Mouse (Mus musculus): ENCODE results near the gene Apba2.

The Apba2 gene

GRCm38 (mm10) chr7:64588636-64589389 lies 87.3 kb downstream of the Apba2 start:
- no peak for DNase-seq

DNA sequence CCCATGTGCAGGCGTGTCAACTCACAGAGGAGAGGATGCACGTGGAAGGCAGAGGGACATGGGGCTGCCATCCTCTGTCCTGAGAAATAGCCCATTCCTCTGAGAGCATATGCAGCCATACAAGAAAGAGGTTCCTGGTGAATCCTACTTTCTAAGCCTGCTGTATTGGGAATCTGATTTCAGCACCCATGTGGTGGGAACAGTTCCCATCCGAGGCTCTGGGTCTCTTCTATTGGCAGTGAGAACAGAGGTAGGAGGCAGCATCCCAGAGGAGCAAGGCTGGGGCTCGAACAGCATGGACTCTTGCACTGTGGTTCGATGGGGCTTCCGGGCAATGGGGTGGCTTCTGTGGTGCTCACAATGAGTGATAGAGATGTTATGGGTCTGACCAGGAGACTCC lies 93.8 kb downstream of the Apba2 start:
- DNase-seq: no peak

DNA sequence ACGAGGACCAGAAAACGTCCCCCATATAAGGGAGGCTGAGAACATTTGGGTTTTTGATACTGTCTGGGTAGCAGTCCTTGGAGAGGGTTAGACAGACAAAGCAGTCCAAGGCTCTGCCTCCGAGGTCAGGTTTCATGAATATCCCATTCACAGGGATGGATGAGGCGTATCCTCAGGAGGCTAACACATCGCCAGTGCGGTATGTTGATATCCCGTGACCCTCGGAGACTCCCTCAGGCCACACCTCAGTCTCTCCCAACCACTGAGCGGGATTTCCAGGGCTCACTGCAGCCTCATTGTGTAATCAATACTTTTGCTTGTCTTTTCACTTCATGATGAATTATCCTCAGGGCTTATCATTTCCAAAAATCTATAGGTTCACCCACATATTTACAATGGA lies 95.1 kb downstream of the Apba2 start:
- DNase-seq: no peak

GRCm38 (mm10) chr7:64609866-64610265 lies 108.4 kb downstream of the Apba2 start:
- no peak for DNase-seq

DNA sequence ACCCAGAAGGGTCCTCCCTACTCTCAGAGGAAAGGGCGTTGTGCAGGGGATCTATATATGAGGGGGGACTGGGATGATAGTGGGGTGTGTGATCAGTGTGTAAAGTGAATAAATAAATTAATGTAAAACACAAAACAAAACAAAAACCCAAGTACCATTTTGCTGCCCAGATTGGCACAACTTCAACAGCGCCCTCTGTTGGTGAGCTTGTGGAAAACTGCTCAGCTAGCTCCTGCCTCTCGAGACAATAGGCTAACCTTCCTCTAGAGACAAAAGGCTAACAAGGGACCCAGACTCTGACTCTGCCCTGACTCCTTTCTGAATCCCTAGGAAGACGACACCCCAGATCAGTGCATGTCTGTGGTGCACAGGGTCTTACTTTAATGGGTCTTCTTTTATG lies 109.4 kb downstream of the Apba2 start:
- DNase-seq: no peak

GRCm38 (mm10) chr7:64619261-64619660 lies 117.8 kb downstream of the Apba2 start:
- no peak for DNase-seq

- DNase-seq: no peak
These were observed 125.0 kb downstream of the Apba2 start for GRCm38 (mm10) chr7:64626494-64626893.

GRCm38 (mm10) chr7:64627972-64628655 lies 126.6 kb downstream of the Apba2 start:
- DNase-seq: no peak

DNA sequence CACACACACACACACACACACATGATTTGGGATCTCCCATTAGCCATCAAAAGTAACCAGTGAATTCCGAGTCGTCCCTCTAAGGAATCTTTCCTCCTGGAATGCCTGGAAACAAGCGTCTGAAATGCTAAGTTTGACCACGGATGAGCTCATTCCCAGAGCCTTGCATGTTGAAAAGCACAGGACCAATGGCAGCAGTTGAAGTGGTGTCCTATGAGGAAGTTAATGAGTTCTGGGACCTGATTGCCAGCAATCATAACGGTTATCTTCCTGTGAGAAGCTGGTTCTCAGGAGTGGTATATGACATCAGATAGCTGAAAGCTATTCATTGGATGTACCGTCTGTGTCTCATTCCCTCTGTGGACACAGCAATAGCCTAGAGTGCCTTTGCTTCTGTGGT lies 129.2 kb downstream of the Apba2 start:
- DNase-seq: no peak

DNA sequence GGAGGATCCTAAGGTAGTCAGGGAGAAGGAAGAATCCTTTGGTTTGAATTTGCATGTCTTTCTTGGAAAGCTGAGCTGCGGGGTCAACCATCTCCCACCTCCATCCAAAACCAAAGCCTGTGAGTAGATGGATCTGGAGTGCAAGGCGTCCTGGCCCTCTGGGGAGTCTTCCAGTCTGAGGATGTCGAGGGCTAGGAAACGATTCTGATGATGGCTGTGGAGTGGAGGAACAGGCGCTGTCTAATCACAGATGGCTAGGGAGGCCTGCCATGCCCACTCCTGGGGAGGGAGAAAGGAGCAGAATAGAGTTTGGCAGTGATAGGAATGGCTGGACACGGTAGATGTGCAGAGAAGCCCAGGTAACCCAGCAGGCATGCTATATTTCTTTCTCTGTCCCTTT lies 129.6 kb downstream of the Apba2 start:
- DNase-seq: no peak

DNA sequence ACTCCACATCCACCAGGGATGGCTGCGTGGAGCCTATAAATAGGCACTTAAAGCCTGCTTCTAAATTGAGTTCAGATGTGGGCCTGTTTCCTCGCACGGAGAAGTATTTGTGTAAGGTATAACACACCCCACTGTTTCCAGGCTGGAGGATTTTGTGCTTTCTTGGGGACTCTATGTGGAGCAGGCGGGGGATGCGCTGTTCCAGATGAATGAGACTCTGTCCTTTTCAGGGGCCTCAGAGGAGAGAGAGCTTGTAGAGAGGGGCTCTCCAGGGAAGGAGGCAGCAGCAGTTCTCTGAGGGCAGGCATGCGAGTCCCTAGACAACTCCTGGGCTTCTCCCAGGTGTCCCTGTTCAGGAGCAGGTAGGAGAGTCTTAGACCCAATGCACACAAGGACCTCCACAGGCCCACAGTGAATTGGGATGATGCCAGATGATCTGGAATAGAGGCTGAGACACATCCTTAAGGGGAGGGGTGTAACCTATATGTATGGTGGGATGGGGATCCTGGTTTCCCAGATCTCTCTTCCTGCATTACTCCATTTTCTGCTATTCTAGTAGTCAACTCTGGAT lies 130.4 kb downstream of the Apba2 start:
- DNase-seq: no peak

- DNase-seq: no peak
These were observed 131.7 kb downstream of the Apba2 start for GRCm38 (mm10) chr7:64633182-64633581.

DNA sequence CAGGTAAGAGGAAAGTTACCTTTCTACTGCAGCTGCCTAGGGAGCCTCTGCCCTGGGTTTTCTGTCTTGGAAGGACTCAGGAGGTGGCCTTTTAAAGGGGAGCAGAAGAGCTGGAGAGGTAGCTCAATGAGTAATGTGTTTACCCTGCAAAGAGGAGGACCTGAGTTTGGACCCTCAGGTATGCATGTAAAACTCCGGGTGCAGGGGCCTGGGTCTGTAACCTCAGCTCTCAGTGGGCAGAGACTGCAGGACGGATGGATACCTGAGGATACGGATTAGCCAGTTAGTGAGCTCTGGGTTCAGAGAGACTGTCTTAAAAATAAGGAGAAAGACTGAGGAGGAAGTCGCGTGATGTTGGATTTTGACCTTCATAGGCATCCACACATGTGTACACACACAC lies 132.4 kb downstream of the Apba2 start:
- no peak for DNase-seq

DNA sequence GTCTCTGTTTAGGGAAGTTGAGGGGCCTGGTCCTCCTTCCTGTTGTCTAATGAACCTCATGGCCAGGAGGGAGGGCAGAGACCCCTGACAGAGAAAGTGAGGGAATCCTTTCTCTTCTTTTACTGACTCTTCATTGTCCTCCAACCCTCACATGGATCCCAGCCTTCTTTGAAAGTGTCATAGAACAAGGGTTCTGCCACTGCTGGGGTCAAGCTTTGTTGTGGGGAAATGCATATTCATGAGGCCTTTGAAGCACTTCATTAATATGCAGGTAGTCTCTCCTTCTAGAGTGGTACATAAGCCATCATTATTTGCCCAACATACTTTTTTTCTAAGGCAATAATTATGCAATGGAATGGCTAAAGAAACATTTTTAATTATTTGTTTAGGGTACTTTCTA lies 133.0 kb downstream of the Apba2 start:
- DNase-seq: no peak

GRCm38 (mm10) chr7:64638922-64639321 lies 137.4 kb downstream of the Apba2 start:
- DNase-seq: no peak

DNA sequence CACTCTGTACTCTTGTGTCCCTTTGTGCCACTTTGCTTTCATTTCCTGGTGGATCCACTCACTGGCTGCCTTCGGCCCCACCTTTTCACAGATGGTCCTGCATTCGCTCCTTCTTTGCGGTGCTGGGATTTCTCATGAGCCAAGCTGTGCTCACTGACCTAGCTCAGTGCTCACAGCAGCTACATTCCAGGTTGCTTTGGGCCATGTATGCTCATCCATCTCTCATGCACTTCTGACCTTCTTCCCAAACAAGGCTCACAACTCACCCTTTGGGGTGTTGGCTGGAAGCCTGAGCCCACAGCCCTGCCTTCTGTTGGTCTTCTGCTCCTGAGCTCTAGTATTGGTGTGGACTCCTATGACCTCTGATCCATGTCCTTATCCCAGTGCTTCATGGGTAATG lies 139.1 kb downstream of the Apba2 start:
- no peak for DNase-seq

DNA sequence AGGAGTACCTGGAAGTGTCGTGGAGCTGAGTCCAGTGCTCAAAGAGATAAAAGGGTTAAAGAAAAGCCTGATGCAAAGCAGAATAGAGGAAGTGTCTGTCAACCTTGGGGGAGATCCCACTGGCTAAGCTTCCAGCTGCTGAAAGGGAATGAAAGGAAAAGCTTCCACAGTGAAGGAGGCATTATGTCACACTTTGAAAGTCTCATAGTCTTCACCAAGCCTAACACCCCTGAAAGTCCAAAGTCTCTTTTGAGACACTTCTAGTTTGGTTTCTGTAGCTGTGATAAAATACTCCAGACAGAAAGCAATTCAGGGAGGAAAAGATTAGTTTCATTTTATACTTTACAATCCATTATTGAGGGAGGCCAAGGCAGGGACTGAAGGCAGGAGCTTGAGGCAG lies 141.4 kb downstream of the Apba2 start:
- DNase-seq: no peak

- DNase-seq: no peak
These were observed 144.0 kb downstream of the Apba2 start for GRCm38 (mm10) chr7:64645458-64645857.

GRCm38 (mm10) chr7:64646046-64646445 lies 144.5 kb downstream of the Apba2 start:
- DNase-seq: no peak

GRCm38 (mm10) chr7:64648947-64649607 lies 147.6 kb downstream of the Apba2 start:
- DNase-seq: peak; percentile 3

GRCm38 (mm10) chr7:64651963-64652362 lies 150.5 kb downstream of the Apba2 start:
- no peak for DNase-seq

DNA sequence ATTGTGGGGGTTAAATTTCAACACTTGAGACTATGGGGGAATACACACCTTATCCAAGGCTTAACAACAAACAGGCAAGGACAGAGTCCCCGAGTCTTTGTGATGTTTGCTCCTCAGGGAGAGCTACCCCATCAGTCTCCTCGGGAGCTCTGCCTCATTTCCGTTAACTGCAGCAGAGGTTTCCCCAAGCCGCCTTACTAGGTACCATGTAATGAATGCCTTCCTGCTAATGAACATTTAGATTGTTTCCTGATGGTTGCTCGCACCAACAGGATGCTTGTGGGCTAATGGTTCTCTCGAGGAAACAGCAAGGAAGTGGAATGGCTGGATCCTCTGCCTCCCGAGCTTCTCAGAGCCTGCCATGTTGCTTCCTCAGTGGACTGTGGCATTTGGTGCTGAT lies 155.3 kb downstream of the Apba2 start:
- DNase-seq: no peak

- DNase-seq: no peak
These were observed 157.4 kb downstream of the Apba2 start for GRCm38 (mm10) chr7:64658914-64659313.

GRCm38 (mm10) chr7:64659328-64659727 lies 157.8 kb downstream of the Apba2 start:
- DNase-seq: no peak
